Mouse (Mus musculus): ENCODE measurements around the gene Ric8a. TPM values are rescaled to one million over a fixed set of nuclear protein-coding genes. Genes with fewer than 3 reads are reported as not detected.
"Not testable (repeated sequence)": the region's sequence is repeated elsewhere in the genome, so short reads cannot be mapped to it uniquely, and the experiment has no call there.

The Ric8a gene
- polyA plus RNA-seq, 1 experiment from 2014 or later = 57.6 TPM

- Histone ChIP-seq H3K4me3 (peak overlapping the region; percentile 18; the same call in 1 of the 2 replicates), H3K9me3 (no peaks in the 10 kb centered on the region), H3K27me3 (ENCODE audit: poor library complexity, severe bottlenecking) (no peaks in the 10 kb centered on the region), H3K4me1 (peaks cover 20% of the 10 kb centered on the region), H3K27ac (no peak overlapping the region), H3K36me3 (replicated peaks) (peaks cover 43% of the 10 kb centered on the region)
- WGBS = 83% methylated on average over 3 of the region's 3 CpGs
- no peak for DNase-seq (ENCODE audit: extremely low spot score, low spot score)
Measured at GRCm38 (mm10) chr7:140880419-140880818, 23.7 kb downstream of the Ric8a start.

- peak overlapping the region; percentile 98 for H3K4me3 ChIP-seq
- no peaks in the 10 kb centered on the region for H3K9me3 ChIP-seq
- H3K4me1 ChIP-seq = peaks cover 20% of the 10 kb centered on the region
- H3K27me3 ChIP-seq (ENCODE audit: poor library complexity, severe bottlenecking) = no peaks in the 10 kb centered on the region
- H3K27ac ChIP-seq = peak overlapping the region; percentile 88
- peaks cover 43% of the 10 kb centered on the region for H3K36me3 ChIP-seq (replicated peaks)
- 36% methylated on average over 8 of the region's 8 CpGs for WGBS
- DNase-seq (ENCODE audit: extremely low spot score, low spot score) = no peak
Measured at GRCm38 (mm10) chr7:140880865-140881515, 24.2 kb downstream of the Ric8a start.

- Histone ChIP-seq H3K9me3 (no peaks in the 10 kb centered on the region), H3K27ac (peak within 1 kb of the TSS; percentile 88), H3K4me3 (peak within 1 kb of the TSS; percentile 98), H3K27me3 (ENCODE audit: poor library complexity, severe bottlenecking) (no peaks in the 10 kb centered on the region), H3K4me1 (peaks cover 20% of the 10 kb centered on the region), H3K36me3 (replicated peaks) (peaks cover 43% of the 10 kb centered on the region)
- WGBS = under 1% methylated on average over 59 of the region's 59 CpGs
- peak; percentile 91 for DNase-seq (ENCODE audit: extremely low spot score, low spot score)
Measured at GRCm38 (mm10) chr7:140881696-140882468, 25.1 kb downstream of the Ric8a start, which contains the start of the genes Psmd13 and Sirt3. Gene Psmd13 (plus strand): TSS chr7:140881968. Gene Sirt3 (minus strand): TSS chr7:140882309.

DNA sequence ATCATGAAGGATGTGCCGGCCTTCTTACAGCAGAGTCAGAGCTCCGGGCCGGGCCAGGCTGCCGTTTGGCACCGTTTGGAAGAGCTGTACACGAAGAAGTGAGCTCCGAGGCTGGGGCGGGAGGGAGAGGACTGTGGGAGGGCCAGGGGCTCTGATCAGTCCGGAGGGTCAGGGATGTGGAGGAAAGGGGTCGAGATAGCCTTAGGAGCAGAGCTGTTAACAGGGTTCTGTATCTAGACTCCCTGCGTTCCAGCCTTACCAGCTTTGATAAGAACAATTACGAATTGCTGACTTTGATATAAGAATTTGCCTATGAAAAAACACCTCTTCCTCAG lies 25.7 kb downstream of the Ric8a start:
- H3K27ac ChIP-seq = peak overlapping the region; percentile 88

DNA sequence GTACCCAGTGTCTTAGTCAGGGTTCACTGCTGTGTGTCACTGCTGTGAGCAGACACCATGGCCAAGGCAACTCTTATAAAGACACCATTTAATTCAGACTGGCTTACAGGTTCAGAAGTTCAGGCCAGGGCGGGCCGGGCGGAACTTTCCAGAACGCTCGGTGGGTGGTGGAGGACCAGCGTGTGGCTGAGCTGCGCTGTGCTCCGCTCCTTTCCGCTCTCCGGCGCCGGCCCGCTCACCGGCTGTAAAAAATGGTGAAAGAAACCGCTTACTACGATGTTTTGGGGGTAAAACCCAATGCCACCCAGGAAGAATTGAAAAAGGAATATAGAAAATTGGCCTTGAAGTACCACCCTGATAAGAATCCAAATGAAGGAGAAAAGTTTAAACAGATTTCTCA lies 33.9 kb downstream of the Ric8a start:
- not testable (repeated sequence) for H3K4me3 ChIP-seq; H3K27ac ChIP-seq; H3K9me3 ChIP-seq; DNase-seq (ENCODE audit: extremely low spot score, low spot score); H3K4me1 ChIP-seq; H3K27me3 ChIP-seq (ENCODE audit: poor library complexity, severe bottlenecking)
- 95% methylated on average over 16 of the region's 16 CpGs for WGBS
- peaks cover 88% of the 10 kb centered on the region for H3K36me3 ChIP-seq (replicated peaks)

More for the DNA sequence above, 25.7 kb downstream of the Ric8a start:
- Histone ChIP-seq H3K36me3 (replicated peaks) (peaks cover 43% of the 10 kb centered on the region), H3K4me1 (peaks cover 20% of the 10 kb centered on the region), H3K9me3 (no peaks in the 10 kb centered on the region), H3K27me3 (ENCODE audit: poor library complexity, severe bottlenecking) (no peaks in the 10 kb centered on the region), H3K4me3 (peak overlapping the region; percentile 98)
- WGBS = under 1% methylated on average over 12 of the region's 12 CpGs
- no peak for DNase-seq (ENCODE audit: extremely low spot score, low spot score)

DNA sequence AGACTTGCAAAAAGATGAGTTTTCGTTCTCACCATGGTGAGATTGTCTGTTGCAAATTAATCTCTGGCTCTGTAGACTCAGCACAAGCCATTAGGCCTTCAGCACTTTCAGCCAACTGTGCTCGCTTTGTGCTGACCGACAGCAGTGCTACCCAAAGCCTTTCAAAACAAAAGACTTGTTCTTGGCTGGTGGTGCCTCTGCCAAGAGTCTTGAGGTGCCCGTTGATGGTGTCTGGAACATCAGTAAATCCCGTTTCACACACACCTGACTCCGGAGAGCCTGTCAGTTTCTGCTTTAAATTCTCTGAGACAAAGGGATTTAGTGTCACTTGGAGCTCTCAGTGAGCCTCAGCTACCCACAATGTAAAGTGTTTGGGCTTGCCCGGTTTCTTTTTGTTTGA lies 37.3 kb downstream of the Ric8a start:
- Histone ChIP-seq H3K9me3 (no peaks in the 10 kb centered on the region), H3K36me3 (replicated peaks) (peaks cover 88% of the 10 kb centered on the region), H3K27ac (no peak overlapping the region), H3K4me1 (no peaks in the 10 kb centered on the region), H3K27me3 (ENCODE audit: poor library complexity, severe bottlenecking) (no peaks in the 10 kb centered on the region), H3K4me3 (no peak overlapping the region)
- 92% methylated on average over 7 of the region's 7 CpGs for WGBS
- DNase-seq (ENCODE audit: extremely low spot score, low spot score) = no peak

- DNase-seq (ENCODE audit: extremely low spot score, low spot score) = no peak
- H3K27me3 ChIP-seq (ENCODE audit: poor library complexity, severe bottlenecking) = no peaks in the 10 kb centered on the region
- H3K36me3 ChIP-seq (replicated peaks) = peaks cover 86% of the 10 kb centered on the region
- no peaks in the 10 kb centered on the region for H3K4me1 ChIP-seq
- H3K27ac ChIP-seq = no peak overlapping the region
- 96% methylated on average over 3 of the region's 3 CpGs for WGBS
- no peaks in the 10 kb centered on the region for H3K9me3 ChIP-seq
- no peak overlapping the region for H3K4me3 ChIP-seq
Measured at GRCm38 (mm10) chr7:140894611-140895010, 37.9 kb downstream of the Ric8a start.

DNA sequence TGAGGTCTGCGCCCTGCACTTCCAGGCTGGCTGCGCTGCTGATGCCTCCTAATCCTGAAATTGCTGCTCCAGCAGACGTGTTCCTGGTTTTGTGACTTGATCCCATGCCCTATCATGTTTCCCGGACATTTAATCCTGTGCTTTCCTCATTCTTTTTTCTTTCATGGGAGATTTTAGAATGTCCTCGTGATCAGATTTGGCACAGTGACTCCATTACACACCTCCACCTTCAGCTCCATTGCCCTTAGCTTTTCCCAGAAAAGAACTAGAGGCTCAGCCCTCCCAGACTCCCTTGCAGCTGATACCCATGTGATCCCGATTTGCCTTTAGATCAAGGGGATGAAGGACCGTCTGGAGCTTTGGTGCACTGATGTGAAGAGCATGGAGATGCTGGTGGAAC lies 41.1 kb downstream of the Ric8a start:
- H3K36me3 ChIP-seq (replicated peaks) = peaks cover 69% of the 10 kb centered on the region
- WGBS = 82% methylated on average over 7 of the region's 7 CpGs
- H3K27ac ChIP-seq = no peak overlapping the region
- no peaks in the 10 kb centered on the region for H3K27me3 ChIP-seq (ENCODE audit: poor library complexity, severe bottlenecking)
- no peak overlapping the region for H3K4me3 ChIP-seq
- peaks cover 12% of the 10 kb centered on the region for H3K4me1 ChIP-seq
- no peak for DNase-seq (ENCODE audit: extremely low spot score, low spot score)
- no peaks in the 10 kb centered on the region for H3K9me3 ChIP-seq

GRCm38 (mm10) chr7:140899121-140899520 lies 42.4 kb downstream of the Ric8a start:
- Histone ChIP-seq H3K4me1 (peaks cover 16% of the 10 kb centered on the region), H3K27me3 (ENCODE audit: poor library complexity, severe bottlenecking) (no peaks in the 10 kb centered on the region), H3K27ac (no peak overlapping the region), H3K9me3 (no peaks in the 10 kb centered on the region), H3K36me3 (replicated peaks) (peaks cover 57% of the 10 kb centered on the region), H3K4me3 (no peak overlapping the region)
- no peak for DNase-seq (ENCODE audit: extremely low spot score, low spot score)
- WGBS = 85% methylated on average over 3 of the region's 3 CpGs

- DNase-seq (ENCODE audit: extremely low spot score, low spot score) = no peak
- Histone ChIP-seq H3K4me1 (peaks cover 16% of the 10 kb centered on the region), H3K36me3 (replicated peaks) (peaks cover 47% of the 10 kb centered on the region), H3K9me3 (no peaks in the 10 kb centered on the region), H3K27me3 (ENCODE audit: poor library complexity, severe bottlenecking) (no peaks in the 10 kb centered on the region), H3K4me3 (no peak within 1 kb of the TSS), H3K27ac (no peak within 1 kb of the TSS)
- WGBS = 86% methylated on average over 10 of the region's 10 CpGs
Measured at GRCm38 (mm10) chr7:140900220-140900619, 43.5 kb downstream of the Ric8a start, which contains the start of gene Cox8b. Gene Cox8b (minus strand): TSS chr7:140900446.

DNA sequence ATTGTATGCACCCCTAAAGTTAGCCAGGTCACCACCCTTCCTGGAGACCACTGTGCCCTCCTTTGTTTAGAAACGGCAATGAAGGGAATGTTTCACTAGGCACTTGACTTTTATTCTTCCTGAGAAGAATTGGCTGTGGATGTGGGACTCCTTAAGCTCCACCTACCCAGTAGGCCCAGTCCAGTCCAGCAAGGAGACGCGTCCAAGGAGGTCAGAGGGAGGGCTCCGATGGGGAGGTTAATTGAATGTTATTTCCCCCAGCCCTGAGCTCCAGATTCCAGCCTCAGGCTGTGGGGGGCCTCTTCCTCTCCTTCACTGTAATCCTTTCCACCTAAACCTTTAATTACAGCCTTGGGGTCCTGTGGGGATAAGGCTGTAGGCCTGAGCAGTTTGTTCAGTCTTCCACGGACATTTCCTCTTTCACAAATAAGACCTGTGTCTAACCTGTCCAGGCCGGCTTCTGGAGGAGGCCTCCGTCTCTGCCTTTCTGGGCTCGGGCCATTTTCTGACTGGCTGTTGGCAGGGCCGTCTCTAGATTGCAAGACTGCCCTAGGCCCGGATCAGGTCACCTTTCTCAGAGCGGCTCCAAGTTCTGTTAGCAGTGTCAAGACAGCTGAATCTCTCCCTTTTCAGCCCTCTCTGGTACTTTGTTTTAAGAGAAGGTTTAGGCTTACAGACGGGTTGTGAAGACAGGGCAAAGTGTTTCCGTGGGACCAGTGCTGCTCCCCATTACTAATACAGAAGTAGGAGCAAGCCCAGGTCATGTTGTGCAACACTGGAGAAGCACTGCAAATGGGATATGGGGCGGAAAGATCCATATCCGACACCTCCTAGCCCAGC lies 45.5 kb downstream of the Ric8a start:
- H3K9me3 ChIP-seq = no peaks in the 10 kb centered on the region
- no peak for DNase-seq (ENCODE audit: extremely low spot score, low spot score)
- H3K27ac ChIP-seq = peak overlapping the region; percentile 42; the same call in 1 of the 2 replicates
- H3K4me1 ChIP-seq = peaks cover 16% of the 10 kb centered on the region
- no peak overlapping the region for H3K4me3 ChIP-seq
- no peaks in the 10 kb centered on the region; the same call in 1 of the 2 replicates for H3K27me3 ChIP-seq (ENCODE audit: poor library complexity, severe bottlenecking)
- peaks cover 28% of the 10 kb centered on the region for H3K36me3 ChIP-seq (replicated peaks)
- WGBS = 63% methylated on average over 15 of the region's 15 CpGs

DNA sequence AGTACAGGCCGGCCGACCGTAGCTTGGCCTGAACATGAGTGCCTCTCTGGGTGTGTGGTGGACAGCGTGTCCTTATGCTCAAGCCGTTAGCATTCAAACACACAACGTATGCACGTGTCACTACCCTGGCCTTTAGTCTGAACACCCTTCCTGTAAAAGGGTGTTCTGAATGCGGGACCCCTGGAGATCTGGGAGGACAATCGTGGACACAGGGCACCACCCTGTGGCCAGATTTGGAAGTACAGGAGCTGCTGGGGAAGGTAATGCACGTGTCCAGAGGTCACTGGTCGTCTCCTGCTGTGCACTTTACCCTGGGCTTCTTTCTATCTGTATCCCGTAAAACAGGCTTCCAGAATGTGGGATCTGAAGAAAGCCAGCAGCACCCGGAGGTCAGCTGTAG lies 46.5 kb downstream of the Ric8a start:
- H3K27me3 ChIP-seq (ENCODE audit: poor library complexity, severe bottlenecking) = no peaks in the 10 kb centered on the region; the same call in 1 of the 2 replicates
- peak; percentile 77 for DNase-seq (ENCODE audit: extremely low spot score, low spot score)
- H3K36me3 ChIP-seq (replicated peaks) = peaks cover 18% of the 10 kb centered on the region
- H3K27ac ChIP-seq = peak overlapping the region; percentile 42; the same call in 1 of the 2 replicates
- peaks cover 16% of the 10 kb centered on the region for H3K4me1 ChIP-seq
- no peak overlapping the region; the same call in 1 of the 2 replicates for H3K4me3 ChIP-seq
- H3K9me3 ChIP-seq = no peaks in the 10 kb centered on the region
- 26% methylated on average over 13 of the region's 13 CpGs for WGBS

Measured in forebrain, embryonic 10.5 days (tissue).